ENCODE assay signal across 20 mouse cellular contexts in the genomic region with DNA sequence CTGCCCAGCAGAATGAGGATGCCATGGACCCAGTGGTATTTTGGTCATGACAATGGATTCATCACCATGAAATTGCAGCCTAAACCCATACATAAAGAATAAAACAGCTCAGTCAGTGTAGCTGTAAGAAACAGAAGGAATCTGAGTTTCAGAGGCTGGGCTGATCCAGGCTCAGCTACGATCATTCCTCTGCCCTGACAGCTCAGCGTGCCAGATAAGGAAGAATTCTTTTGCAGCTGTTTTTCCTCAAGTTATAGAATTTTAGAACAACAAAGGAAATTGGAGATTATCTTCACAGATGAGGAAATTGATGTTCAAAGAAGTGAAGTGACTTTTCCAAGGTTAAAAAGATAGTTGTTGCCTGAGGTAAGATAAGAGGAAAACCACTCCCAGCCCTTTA.
"Had no signal": no experiment of that assay in that cellular context is flagged by ENCODE, and none has a peak within 500 bp of the region (broad histone marks: within the 10 kb centered on the region; RNA-seq: fewer than 3 reads in every experiment).

No protein-coding gene starts in this region.

- H3K9me3 ChIP-seq: limb, embryonic 10.5 days; limb, embryonic 13.5 days; liver, embryonic 12.5 days; liver, embryonic 15.5 days; midbrain, embryonic 12.5 days; midbrain, embryonic 15.5 days; neural tube, embryonic 12.5 days; neural tube, embryonic 15.5 days; stomach, embryonic 15.5 days had no signal

- ATAC-seq: liver, embryonic 12.5 days; lung, postnatal 0 days; midbrain, embryonic 15.5 days had no signal

- H3K9ac ChIP-seq: limb, embryonic 13.5 days; liver, embryonic 12.5 days; liver, embryonic 15.5 days; midbrain, embryonic 12.5 days; midbrain, embryonic 15.5 days; neural tube, embryonic 12.5 days; neural tube, embryonic 15.5 days; stomach, embryonic 15.5 days had no signal

- H3K27ac ChIP-seq: layer of hippocampus, adult 2 months; limb, embryonic 13.5 days; liver, embryonic 12.5 days; liver, embryonic 15.5 days; macrophage; midbrain, embryonic 12.5 days; midbrain, embryonic 15.5 days; neural tube, embryonic 12.5 days; neural tube, embryonic 15.5 days; stomach, embryonic 15.5 days had no signal

- DNase-seq: kidney, adult 2 months; kidney, postnatal 25 days; layer of hippocampus, adult 9-11 months; lung, adult 2 months; retina, postnatal 1 day; right cerebral cortex, postnatal 25 days; spleen, adult 18-20 months; thymus, postnatal 25 days had no signal

- H3K4me1 ChIP-seq: liver, embryonic 12.5 days; liver, embryonic 15.5 days; midbrain, embryonic 12.5 days; midbrain, embryonic 15.5 days; neural tube, embryonic 12.5 days; neural tube, embryonic 15.5 days had no signal

- H3K4me2 ChIP-seq: limb, embryonic 13.5 days; liver, embryonic 12.5 days; liver, embryonic 15.5 days; midbrain, embryonic 12.5 days; midbrain, embryonic 15.5 days; neural tube, embryonic 12.5 days; neural tube, embryonic 15.5 days; stomach, embryonic 15.5 days had no signal

- H3K27me3 ChIP-seq: limb, embryonic 13.5 days; liver, embryonic 12.5 days; liver, embryonic 15.5 days; midbrain, embryonic 12.5 days; midbrain, embryonic 15.5 days; neural tube, embryonic 12.5 days; neural tube, embryonic 15.5 days; stomach, embryonic 15.5 days had no signal

- H3K4me3 ChIP-seq: layer of hippocampus, adult 2 months; limb, embryonic 10.5 days; limb, embryonic 13.5 days; liver, embryonic 12.5 days; liver, embryonic 15.5 days; midbrain, embryonic 12.5 days; midbrain, embryonic 15.5 days; neural tube, embryonic 12.5 days; neural tube, embryonic 15.5 days; stomach, embryonic 15.5 days had no signal

- H3K36me3 ChIP-seq: limb, embryonic 10.5 days; limb, embryonic 13.5 days; liver, embryonic 12.5 days; liver, embryonic 15.5 days; midbrain, embryonic 12.5 days; midbrain, embryonic 15.5 days; neural tube, embryonic 12.5 days; neural tube, embryonic 15.5 days; stomach, embryonic 15.5 days had no signal
